Mouse (Mus musculus) cortical plate, adult 2 months (tissue): Measurements from ENCODE around the gene Diaph3.

Experiments used
- CTCF ChIP-seq: fragments of 200-500 bp; IDR thresholded peaks from 2 replicates; pipeline ENCODE4 v1.5.1; 2011; ENCODE audit warnings: mild to moderate bottlenecking, control low read depth, low read length; ENCODE audit not compliant: insufficient read depth; ENCODE audit errors: extremely low read depth
- POLR2A ChIP-seq: fragments of 200-500 bp; IDR thresholded peaks from 2 replicates; pipeline ENCODE4 v1.6.1; 2011; ENCODE audit warnings: mild to moderate bottlenecking, low read length, control low read depth; ENCODE audit not compliant: insufficient read depth; ENCODE audit errors: extremely low read depth

DNA sequence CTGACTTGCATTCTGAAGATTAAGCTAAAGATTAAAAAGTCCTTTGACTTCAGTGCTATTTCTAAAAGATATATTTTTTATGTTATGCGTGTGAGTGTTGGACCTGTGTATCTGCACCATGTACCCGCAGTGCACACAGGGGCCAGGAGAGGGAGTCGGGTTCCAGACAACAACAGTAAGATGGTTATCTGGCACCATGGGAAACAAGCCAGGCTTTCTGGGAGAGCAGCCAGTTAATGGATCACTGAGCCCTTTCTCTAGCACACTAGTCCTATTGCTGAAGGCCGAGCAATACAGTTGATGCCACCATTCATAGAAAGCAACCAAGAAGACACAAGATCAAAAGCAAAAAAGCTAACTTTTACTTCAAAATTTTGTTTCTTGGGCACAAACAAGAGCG lies 271.5 kb downstream of the Diaph3 start:
- TF ChIP-seq POLR2A (no peak), CTCF (peak; percentile 47)
